Mouse (Mus musculus) embryonic facial prominence, embryonic 15.5 days (tissue): Measurements from ENCODE around the gene Olfr1506. TPM values are rescaled to one million over a fixed set of nuclear protein-coding genes. Genes with fewer than 3 reads are reported as not detected.
"Not testable (repeated sequence)": the region's sequence is repeated elsewhere in the genome, so short reads cannot be mapped to it uniquely, and the experiment has no call there.

Source experiments
- ATAC-seq: fragments of 200-750 bp; cut with Nextera tagmentation; 2 replicates; pipeline ENCODE4 v1.8.0; 2017; ENCODE audit warnings: low read depth, moderate TSS enrichment; ENCODE audit not compliant: insufficient number of reproducible peaks, low FRiP score, low TSS enrichment
- H3K27ac ChIP-seq: fragments of 300-500 bp; sonication (generic); replicated peaks from 2 replicates; pipeline ENCODE4 v1.5.1; 2015; ENCODE audit warnings: mild to moderate bottlenecking, inconsistent platforms
- H3K27me3 ChIP-seq: fragments of 300-500 bp; sonication (generic); 2 replicates; pipeline ENCODE4 v1.6.1; 2015; ENCODE audit warnings: inconsistent platforms
- H3K36me3 ChIP-seq: fragments of 300-500 bp; sonication (generic); 2 replicates; pipeline ENCODE4 v1.6.1; 2015; ENCODE audit warnings: mild to moderate bottlenecking, inconsistent platforms
- H3K4me1 ChIP-seq: fragments of 300-500 bp; sonication (generic); 2 replicates; pipeline ENCODE4 v1.6.1; 2015; ENCODE audit warnings: inconsistent platforms
- H3K4me2 ChIP-seq: fragments of 300-500 bp; sonication (generic); replicated peaks from 2 replicates; pipeline ENCODE4 v1.6.1; 2015; ENCODE audit warnings: mild to moderate bottlenecking, inconsistent platforms
- H3K4me3 ChIP-seq: fragments of 300-500 bp; sonication (generic); replicated peaks from 2 replicates; pipeline ENCODE4 v1.5.1; 2015; ENCODE audit warnings: mild to moderate bottlenecking, inconsistent platforms
- H3K9ac ChIP-seq: fragments of 300-500 bp; sonication (generic); 2 replicates; pipeline ENCODE4 v1.6.1; 2015; ENCODE audit warnings: inconsistent platforms
- H3K9me3 ChIP-seq: fragments of 300-500 bp; sonication (generic); replicated peaks from 2 replicates; pipeline ENCODE4 v1.6.1; 2016; ENCODE audit warnings: inconsistent platforms
- WGBS: fragments of 180-500 bp; shearing (Covaris S2); methylation state at CpG from one replicate; pipeline ENCODE4 v1.1.7; 2015; 5-methylcytosine and 5-hydroxymethylcytosine counted together
- polyA plus RNA-seq: library from polyadenylated mRNA; unstranded; fragments of >200 nt; fragmentation: Nextera tagmentation; extraction: Ambion mirVana; gene quantifications from 2 replicates; pipeline ENCODE4 v1.2.1, GENCODE M21; 2015

The Olfr1506 gene
- polyA plus RNA-seq = not detected in 2 replicates

DNA sequence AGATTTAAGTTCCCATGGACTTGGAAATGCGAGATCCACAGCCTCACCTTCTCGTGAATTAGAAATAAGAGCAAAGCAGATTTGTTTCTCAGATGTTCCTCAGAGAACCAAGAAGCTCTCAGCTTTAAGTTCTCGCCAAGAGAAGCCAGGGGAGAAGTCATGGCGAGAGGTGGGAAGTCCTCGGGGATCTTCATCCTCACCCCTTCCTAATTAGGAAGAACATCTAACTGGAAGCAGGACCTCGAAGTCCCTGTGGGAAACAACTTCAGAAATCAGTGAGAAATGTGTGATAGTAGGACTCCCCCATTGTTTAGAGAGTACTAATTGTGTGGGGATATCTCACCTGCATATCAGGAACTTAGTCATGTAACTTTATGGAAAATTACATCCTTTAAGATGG lies at the start of gene Olfr1506:
Gene Olfr1506, minus strand, starts transcription at position 101 of the 400 bp plus-strand sequence.
- H3K4me1 ChIP-seq, H3K9ac ChIP-seq, H3K4me3 ChIP-seq, H3K36me3 ChIP-seq, H3K4me2 ChIP-seq, H3K27ac ChIP-seq, H3K27me3 ChIP-seq, ATAC-seq, H3K9me3 ChIP-seq: not testable (repeated sequence)
- WGBS = no CpG with 5 or more reads among the region's 6 CpGs

DNA sequence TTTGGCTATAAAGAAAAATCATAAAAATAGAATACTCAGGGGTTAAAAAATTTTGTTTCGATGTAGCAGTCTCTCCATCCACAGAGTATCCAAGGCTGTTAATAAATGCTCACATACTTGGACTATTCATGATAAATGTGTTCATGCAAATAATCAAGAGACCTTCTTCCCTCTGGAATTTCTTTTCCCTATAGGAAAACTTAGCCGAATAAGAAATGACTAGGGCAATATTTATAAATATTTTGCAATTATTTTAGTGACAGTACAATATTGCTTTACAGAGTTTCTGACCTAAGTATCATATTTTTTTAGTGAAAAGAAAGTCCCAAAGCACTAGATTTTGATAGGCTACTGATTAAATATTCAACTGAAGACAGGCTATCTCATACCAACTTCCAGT lies 46.6 kb upstream of the Olfr1506 start, which contains the start of gene Olfr1271:
Gene Olfr1271, minus strand, starts transcription at position 101 of the 400 bp plus-strand sequence.
- Histone ChIP-seq H3K4me1 (no peaks in the 10 kb centered on the region), H3K36me3 (no peaks in the 10 kb centered on the region), H3K4me2 (no peak within 1 kb of the TSS), H3K4me3 (no peak within 1 kb of the TSS), H3K9me3 (no peaks in the 10 kb centered on the region), H3K27me3 (no peaks in the 10 kb centered on the region), H3K27ac (no peak within 1 kb of the TSS), H3K9ac (no peak within 1 kb of the TSS)
- ATAC-seq = no peak
- 81% methylated on average over 2 of the region's 2 CpGs for WGBS

DNA sequence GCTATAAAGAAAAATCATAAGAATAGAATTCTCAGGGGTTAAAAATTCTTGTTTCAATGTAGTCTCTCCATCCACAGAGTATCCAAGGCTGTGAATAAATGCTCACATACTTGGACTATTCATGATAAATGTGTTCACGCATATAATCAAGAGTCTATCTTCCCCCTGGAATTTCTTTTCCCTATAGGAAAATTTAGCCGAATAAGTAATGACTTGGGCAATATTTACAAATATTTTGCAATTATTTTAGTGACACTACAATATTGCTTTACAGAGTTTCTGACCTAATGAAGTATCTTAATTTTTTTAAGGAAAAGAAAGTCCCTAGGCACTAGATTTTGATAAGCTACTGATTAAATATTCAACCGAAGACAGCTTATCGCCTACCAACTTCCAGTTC lies 33.2 kb upstream of the Olfr1506 start, which contains the start of gene Olfr142:
Gene Olfr142, minus strand, starts transcription at position 101 of the 400 bp plus-strand sequence.
- no peak for ATAC-seq
- H3K27ac ChIP-seq = no peak within 1 kb of the TSS
- 88% methylated on average over 4 of the region's 4 CpGs for WGBS
- H3K27me3 ChIP-seq = no peaks in the 10 kb centered on the region
- H3K4me2 ChIP-seq = no peak within 1 kb of the TSS
- no peaks in the 10 kb centered on the region for H3K9me3 ChIP-seq
- no peak within 1 kb of the TSS for H3K4me3 ChIP-seq
- H3K9ac ChIP-seq = no peak within 1 kb of the TSS
- no peaks in the 10 kb centered on the region for H3K36me3 ChIP-seq
- no peaks in the 10 kb centered on the region for H3K4me1 ChIP-seq

DNA sequence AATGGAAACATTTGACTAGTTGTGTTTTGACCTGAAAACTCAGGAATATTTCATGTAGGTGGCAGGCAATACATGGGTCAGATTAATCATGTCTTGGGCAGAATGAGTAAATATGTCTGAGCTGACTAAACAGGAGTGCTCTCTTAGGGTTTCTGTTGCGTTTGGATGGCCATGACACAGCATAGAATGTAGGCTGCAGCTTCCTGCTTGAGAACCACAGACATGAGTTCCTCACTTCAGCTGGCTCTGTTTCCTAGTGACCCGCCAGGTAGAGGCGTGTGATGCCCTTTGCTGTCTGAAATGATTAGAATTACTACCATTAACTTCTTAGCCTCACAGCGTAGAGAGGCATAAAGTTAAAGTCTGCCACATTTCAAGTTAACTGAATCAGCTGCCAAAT lies 24.7 kb downstream of the Olfr1506 start:
- not testable (repeated sequence) for H3K36me3 ChIP-seq, ATAC-seq, H3K9me3 ChIP-seq, H3K4me2 ChIP-seq, H3K9ac ChIP-seq, H3K27ac ChIP-seq, H3K4me1 ChIP-seq, H3K4me3 ChIP-seq, H3K27me3 ChIP-seq
- no CpG with 5 or more reads among the region's 4 CpGs for WGBS

DNA sequence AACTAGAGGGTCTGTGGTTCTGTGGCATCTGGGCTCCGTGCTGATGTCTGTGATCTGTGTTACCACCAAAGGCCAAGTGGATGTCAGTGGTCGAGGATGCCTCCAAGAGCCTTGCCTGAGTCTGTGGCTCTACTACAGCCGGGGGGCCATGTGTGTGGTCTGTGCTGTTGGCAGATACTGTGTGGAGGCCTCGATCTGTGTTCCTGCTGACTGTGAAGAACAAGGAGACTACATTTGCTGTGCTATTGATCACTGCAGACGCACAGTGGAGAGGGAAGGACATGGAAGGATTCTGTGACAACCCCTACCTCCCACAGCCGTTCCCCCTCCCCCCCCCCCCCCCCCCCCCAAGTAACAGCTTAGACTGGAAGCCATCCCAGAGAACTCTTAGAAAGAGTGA lies 29.0 kb downstream of the Olfr1506 start:
- H3K4me2 ChIP-seq, H3K27me3 ChIP-seq, H3K9ac ChIP-seq, H3K27ac ChIP-seq, H3K4me1 ChIP-seq, H3K36me3 ChIP-seq, H3K4me3 ChIP-seq, ATAC-seq, H3K9me3 ChIP-seq: not testable (repeated sequence)
- WGBS = no CpG with 5 or more reads among the region's 6 CpGs

DNA sequence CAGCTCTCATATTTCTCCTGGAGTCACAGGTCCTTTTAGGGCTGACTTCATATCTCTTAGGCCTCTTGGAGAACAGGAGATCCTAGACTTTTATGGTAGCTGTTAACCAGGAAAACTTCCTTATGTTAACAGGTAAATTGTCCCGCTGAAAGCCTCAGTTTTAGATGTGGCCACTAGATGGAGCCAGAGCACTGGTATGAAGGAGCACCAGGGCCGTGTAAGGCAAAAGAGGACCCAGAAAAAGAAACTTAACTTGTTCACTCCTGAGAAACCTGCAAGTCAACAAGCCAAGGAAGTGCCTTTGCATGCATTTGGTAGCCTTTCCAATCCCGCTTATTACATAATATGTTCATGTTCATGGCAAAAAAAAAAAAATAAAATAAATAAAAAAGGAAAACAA lies 29.5 kb downstream of the Olfr1506 start:
- H3K4me2 ChIP-seq, H3K36me3 ChIP-seq, ATAC-seq, H3K27me3 ChIP-seq, H3K9me3 ChIP-seq, H3K4me3 ChIP-seq, H3K27ac ChIP-seq, H3K9ac ChIP-seq, H3K4me1 ChIP-seq: not testable (repeated sequence)
- WGBS = no CpG with 5 or more reads among the region's 3 CpGs

DNA sequence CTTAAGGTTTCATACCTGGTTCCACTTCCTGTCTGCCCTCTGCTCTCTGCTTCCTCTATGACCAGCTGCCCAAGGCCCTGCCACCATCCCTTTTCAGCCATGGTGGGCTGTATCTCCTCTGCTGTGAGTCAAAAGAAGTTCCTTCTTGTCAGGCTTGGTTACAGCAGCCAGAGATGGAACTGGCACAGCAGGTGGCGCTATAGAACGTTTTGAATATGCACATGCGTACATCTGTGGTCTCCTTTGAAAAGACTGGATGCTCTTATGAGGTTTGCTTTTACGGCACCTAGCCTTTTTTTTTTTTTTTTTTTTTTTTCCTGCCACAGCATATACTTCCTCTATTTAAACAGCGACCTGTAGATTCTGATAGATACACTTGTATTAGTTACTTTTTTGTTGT lies 37.2 kb downstream of the Olfr1506 start:
- no CpG with 5 or more reads among the region's 5 CpGs for WGBS

DNA sequence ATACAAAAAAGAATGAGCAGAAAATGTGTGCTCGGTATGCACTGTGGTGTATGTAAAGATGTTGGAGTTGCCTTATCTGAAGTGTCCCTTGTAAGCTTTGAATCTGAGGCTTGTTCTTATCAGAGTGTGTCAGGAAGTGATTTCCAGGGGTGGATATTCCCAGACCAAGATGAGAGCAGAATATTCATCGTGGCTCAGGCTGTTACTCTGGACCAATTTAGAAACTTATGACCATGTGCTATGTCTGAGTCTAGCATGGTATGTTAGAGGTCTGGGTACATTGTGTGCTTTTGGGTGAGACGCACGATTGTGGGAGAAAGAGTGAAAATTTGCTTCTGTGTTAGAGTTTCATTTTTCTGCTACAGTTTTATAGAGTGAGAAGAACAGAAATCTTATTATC lies 38.2 kb downstream of the Olfr1506 start:
- H3K4me3 ChIP-seq, H3K36me3 ChIP-seq, H3K27ac ChIP-seq, ATAC-seq, H3K4me1 ChIP-seq, H3K4me2 ChIP-seq, H3K27me3 ChIP-seq, H3K9ac ChIP-seq, H3K9me3 ChIP-seq: not testable (repeated sequence)
- WGBS = no CpG with 5 or more reads among the region's 4 CpGs

More for the DNA sequence above, 37.2 kb downstream of the Olfr1506 start:
- not testable (repeated sequence) for H3K4me2 ChIP-seq, H3K27ac ChIP-seq, ATAC-seq, H3K27me3 ChIP-seq, H3K9ac ChIP-seq, H3K36me3 ChIP-seq, H3K9me3 ChIP-seq, H3K4me1 ChIP-seq, H3K4me3 ChIP-seq

Other genes with a start within 250 kb of the Olfr1506 start
- gene Olfr1261, start 233.3 kb downstream of the Olfr1506 start, polyA plus RNA-seq = not detected in 2 replicates
- gene Olfr1262, start 224.3 kb downstream of the Olfr1506 start, polyA plus RNA-seq = not detected in 2 replicates
- not detected in 2 replicates for gene Olfr1263, start 212.4 kb downstream of the Olfr1506 start, polyA plus RNA-seq
- 0.08 and 0.23 TPM in 2 replicates for gene Olfr1264, start 198.9 kb downstream of the Olfr1506 start, polyA plus RNA-seq
- gene Olfr1265, start 189.2 kb downstream of the Olfr1506 start, polyA plus RNA-seq = not detected in 2 replicates
- gene Olfr140, start 160.9 kb downstream of the Olfr1506 start, polyA plus RNA-seq = 0.12 TPM in 1 of 2 replicates, not detected in the other
- not detected in 2 replicates for gene Olfr1269, start 103.1 kb downstream of the Olfr1506 start, polyA plus RNA-seq
- gene Olfr32, start 82.2 kb downstream of the Olfr1506 start, polyA plus RNA-seq = 0.17 and 0.67 TPM in 2 replicates
- gene Olfr1270, start 71.4 kb downstream of the Olfr1506 start, polyA plus RNA-seq = 0.04 TPM in 1 of 2 replicates, not detected in the other
- 0.05 TPM in 1 of 2 replicates, not detected in the other for gene Olfr142, start 33.1 kb upstream of the Olfr1506 start, polyA plus RNA-seq
- 0.07 and 0.13 TPM in 2 replicates for gene Olfr1271, start 46.5 kb upstream of the Olfr1506 start, polyA plus RNA-seq
- gene Olfr1272, start 68.3 kb upstream of the Olfr1506 start, polyA plus RNA-seq = not detected in 2 replicates
- 0.29 and 0.33 TPM in 2 replicates for gene Gm13769, start 97.7 kb upstream of the Olfr1506 start, polyA plus RNA-seq
- gene Olfr1274-ps, start 174.2 kb upstream of the Olfr1506 start, polyA plus RNA-seq = 0.14 and 0.49 TPM in 2 replicates